Mouse (Mus musculus) heart, postnatal 14 days (tissue): ENCODE measurements around the gene Olfr118. TPM values are rescaled to one million over a fixed set of nuclear protein-coding genes. Genes with fewer than 3 reads are reported as not detected.
"Not testable (repeated sequence)": the region's sequence is repeated elsewhere in the genome, so short reads cannot be mapped to it uniquely, and the experiment has no call there.

Experiments used
- DNase-seq, 2 experiments: peaks; one replicate each; pipeline ENCODE4 v3.0.0; 2021 to 2022
- intact Hi-C: fragments of 180-260 bp; cut with DNase I; formaldehyde crosslinking; loops from one replicate; pipeline ENCODE4 v1.15.1; 2025
- long read RNA-seq, 2 experiments: library from polyadenylated mRNA; stranded (forward); transcript quantifications; one replicate each; pipeline ENCODE4 v2.0.0; 2021
- total RNA-seq, 2 experiments: library from RNA; stranded (reverse); gene quantifications; 2 replicates each; pipeline ENCODE4 v1.2.3; 2021

The Olfr118 gene
- not detected for total RNA-seq
- long read RNA-seq, experiment 1 = 0 reads
- long read RNA-seq, experiment 2 = 0 reads

GRCm38 (mm10) chr17:37666688-37667087 lies at the start of gene Olfr118:
Gene Olfr118 (plus strand): TSS chr17:37666988.
- intact Hi-C loops = no loop called here
- no peak for DNase-seq

- intact Hi-C loops = no loop called here
Observed at GRCm38 (mm10) chr17:37627009-37627408, 39.8 kb upstream of the Olfr118 start, which contains the start of the genes Olfr115 and Olfr116. Gene Olfr115 (minus strand): TSS chr17:37627109. Gene Olfr116 (minus strand): TSS chr17:37627199.

GRCm38 (mm10) chr17:37663682-37664081 lies 3.1 kb upstream of the Olfr118 start, which contains the start of gene Olfr117:
Gene Olfr117 (minus strand): TSS chr17:37663782.
- intact Hi-C loops = no loop called here

More at GRCm38 (mm10) chr17:37627009-37627408, 39.8 kb upstream of the Olfr118 start, which contains the start of the genes Olfr115 and Olfr116:
- DNase-seq = no peak

DNA sequence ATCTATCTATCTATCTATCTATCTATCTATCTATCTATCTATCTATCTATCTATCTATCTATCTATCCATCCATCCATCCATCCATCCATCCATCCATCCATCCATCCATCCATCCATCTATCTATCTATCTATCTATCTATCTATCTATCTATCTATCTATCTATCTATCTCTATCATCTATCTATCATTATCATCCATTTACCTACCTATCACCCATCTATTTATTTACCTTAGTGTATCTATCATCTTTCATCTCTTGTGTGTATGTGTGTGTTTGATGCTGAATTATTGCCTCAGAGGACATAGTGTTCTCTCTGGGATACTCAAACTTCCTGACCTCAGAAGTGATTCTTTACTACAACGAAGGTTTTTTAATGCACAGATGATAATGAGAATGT lies 29.5 kb downstream of the Olfr118 start, which contains the start of gene Olfr119:
Olfr119 (plus strand) TSS at position 301 of the 400 bp plus-strand sequence.
- DNase-seq, intact Hi-C loops: not testable (repeated sequence)

More at GRCm38 (mm10) chr17:37663682-37664081, 3.1 kb upstream of the Olfr118 start, which contains the start of gene Olfr117:
- DNase-seq = no peak

DNA sequence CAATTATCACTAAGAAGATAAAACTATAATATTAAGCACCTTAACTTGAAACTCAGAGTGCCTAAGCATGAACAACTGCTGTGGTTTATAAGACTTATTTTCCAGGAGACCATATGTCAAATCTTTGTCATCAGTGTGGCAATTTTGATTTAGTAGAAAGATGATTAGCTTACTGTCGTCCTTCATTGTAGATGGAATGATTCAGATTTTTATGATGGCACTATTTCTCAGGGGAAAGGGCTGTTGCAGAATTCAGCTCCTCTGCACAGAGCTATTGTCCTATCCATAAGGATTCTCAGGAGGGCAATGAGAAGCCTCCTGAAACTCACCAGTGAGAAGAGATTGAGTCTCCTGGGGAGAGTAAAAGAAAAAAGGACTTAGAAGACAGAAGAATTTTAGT lies 54.7 kb downstream of the Olfr118 start, which contains the start of gene Olfr120:
Olfr120 (plus strand) TSS at position 301 of the 400 bp plus-strand sequence.
- intact Hi-C loops = no loop called here
- DNase-seq = no peak

Other genes with a start within 250 kb of the Olfr118 start
- not detected for gene Olfr108, start 221.5 kb upstream of the Olfr118 start, total RNA-seq
- gene Olfr109, start 208.1 kb upstream of the Olfr118 start, total RNA-seq = not detected
- under 1 TPM in 1 of 2 experiments, not detected in 1; 0.49 TPM for gene H2-M2, start 183.4 kb upstream of the Olfr118 start, total RNA-seq
- not detected for gene Olfr110, start 174.5 kb upstream of the Olfr118 start, total RNA-seq
- not detected for gene Olfr111, start 159.0 kb upstream of the Olfr118 start, total RNA-seq
- not detected for gene Olfr112, start 97.5 kb upstream of the Olfr118 start, total RNA-seq
- not detected for gene Olfr113, start 89.3 kb upstream of the Olfr118 start, total RNA-seq
- gene Olfr114, start 74.2 kb upstream of the Olfr118 start, total RNA-seq = not detected
- not detected for gene Olfr115, start 39.9 kb upstream of the Olfr118 start, total RNA-seq
- gene Olfr116, start 39.8 kb upstream of the Olfr118 start, total RNA-seq = not detected
- gene Olfr117, start 3.2 kb upstream of the Olfr118 start, total RNA-seq = not detected
- not detected for gene Olfr119, start 29.6 kb downstream of the Olfr118 start, total RNA-seq
- gene Olfr120, start 54.8 kb downstream of the Olfr118 start, total RNA-seq = not detected
- not detected for gene Olfr121, start 81.9 kb downstream of the Olfr118 start, total RNA-seq
- gene Olfr122, start 101.6 kb downstream of the Olfr118 start, total RNA-seq = not detected
- gene Olfr123, start 126.5 kb downstream of the Olfr118 start, total RNA-seq = not detected
- gene Olfr124, start 132.9 kb downstream of the Olfr118 start, total RNA-seq = not detected
- not detected for gene Olfr125, start 166.0 kb downstream of the Olfr118 start, total RNA-seq
- not detected for gene Olfr126, start 180.5 kb downstream of the Olfr118 start, total RNA-seq
- gene Olfr127, start 233.4 kb downstream of the Olfr118 start, total RNA-seq = not detected